Mouse (Mus musculus) brain, embryonic 14.5 days (tissue): ENCODE measurements around the gene Ankrd13d.

Source experiments
- CTCF ChIP-seq: fragments of 200-500 bp; IDR thresholded peaks from 2 replicates; pipeline ENCODE4 v1.5.1; 2012; ENCODE audit warnings: inconsistent platforms, mild to moderate bottlenecking, moderate library complexity, borderline replicate concordance; ENCODE audit not compliant: insufficient read depth, insufficient read length; ENCODE audit errors: extremely low read depth
- POLR2A ChIP-seq: fragments of 200-500 bp; IDR thresholded peaks from 2 replicates; pipeline ENCODE4 v1.6.1; 2012; ENCODE audit warnings: mild to moderate bottlenecking, inconsistent platforms, borderline replicate concordance; ENCODE audit not compliant: poor library complexity, insufficient read depth, insufficient read length, severe bottlenecking; ENCODE audit errors: extremely low read depth

DNA sequence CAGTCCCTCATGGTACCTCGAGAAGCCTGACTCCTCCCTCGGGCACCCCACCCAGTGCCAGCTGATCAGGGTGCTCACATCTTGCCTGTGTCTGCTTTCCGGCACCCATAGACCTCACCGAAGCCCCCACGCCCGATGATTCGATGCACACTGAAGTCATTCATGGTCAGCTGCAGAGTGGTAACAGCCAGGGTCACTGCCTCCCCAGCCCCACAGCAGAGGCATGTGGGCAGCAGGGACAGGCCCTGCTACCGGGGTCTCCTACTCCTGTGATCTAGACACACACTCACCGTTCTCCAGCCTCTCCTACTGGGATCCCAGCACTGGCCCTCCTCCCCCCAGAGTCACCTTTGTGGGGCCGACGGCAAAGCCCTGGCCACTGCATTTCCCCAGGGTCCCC is 8.2 kb upstream of the Ankrd13d start:
- TF ChIP-seq CTCF (no peak), POLR2A (no peak)
